Mouse (Mus musculus) spleen, adult 2 months (tissue): ENCODE data around the gene Phactr1.

Source experiments
- CTCF ChIP-seq: fragments of 200-500 bp; IDR thresholded peaks from 2 replicates; pipeline ENCODE4 v1.5.1; 2011; ENCODE audit warnings: mild to moderate bottlenecking, inconsistent platforms; ENCODE audit not compliant: insufficient read depth, insufficient read length, insufficient replicate concordance; ENCODE audit errors: extremely low read depth
- POLR2A ChIP-seq: fragments of 200-500 bp; IDR thresholded peaks from 2 replicates; pipeline ENCODE4 v1.6.1; 2011; ENCODE audit warnings: low read depth, low read length, inconsistent platforms

DNA sequence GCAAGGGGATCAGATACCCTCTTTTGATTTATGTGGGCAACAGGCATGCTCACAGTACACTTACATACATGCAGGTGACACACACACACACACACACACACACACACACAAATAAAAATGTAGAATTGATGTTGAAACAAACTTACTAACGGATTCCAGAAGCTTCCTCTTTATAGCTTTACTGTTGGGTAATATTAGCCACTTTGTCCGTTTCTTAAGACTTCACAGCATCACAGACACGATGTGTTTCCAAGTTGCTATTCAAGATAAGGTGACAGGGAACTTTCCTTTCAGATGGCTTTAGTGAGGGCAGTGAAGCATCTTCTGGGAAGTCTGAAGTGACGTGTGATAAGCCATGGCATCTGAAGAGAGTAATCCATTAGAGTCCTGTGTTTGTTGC lies 11.8 kb downstream of the Phactr1 start:
- TF ChIP-seq POLR2A = no peak
- TF ChIP-seq CTCF = no peak
